Mouse (Mus musculus): ENCODE data around the gene Agpat4. TPM values are rescaled to one million over a fixed set of nuclear protein-coding genes. Genes with fewer than 3 reads are reported as not detected.

Gene Agpat4
- total and polyA plus RNA-seq, 2 experiments from 2014 or later, result 52.9 to 53.5 TPM

DNA sequence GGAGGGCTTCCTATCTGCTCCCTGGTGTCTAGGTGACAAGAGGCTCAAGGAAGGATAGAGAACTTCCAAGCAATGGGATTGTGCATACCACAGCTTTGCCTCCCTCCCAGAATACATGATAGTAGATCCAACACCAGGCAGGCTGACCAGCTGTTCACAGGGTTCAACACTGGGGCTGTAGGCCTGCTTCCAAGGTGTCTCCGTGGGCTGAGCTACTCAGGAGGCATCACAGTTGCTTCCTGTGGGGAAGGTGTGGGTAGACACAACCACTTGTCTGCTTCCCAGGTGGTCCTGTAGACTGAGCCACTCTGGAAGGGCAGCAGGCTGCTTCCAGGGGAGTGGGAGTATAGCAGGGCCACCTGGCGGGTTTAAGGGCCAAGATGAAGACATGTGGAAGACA, 35.8 kb downstream of the Agpat4 start:
- H3K4me2 ChIP-seq (ENCODE audit: low read depth), result no peak overlapping the region
- WGBS, result 85% methylated on average over 2 of the region's 2 CpGs
- ATAC-seq (no peak), DNase-seq (no peak)
- H3K4me3 ChIP-seq (ENCODE audit: low read depth, low read length), result no peak overlapping the region
- TF ChIP-seq CTCF (IDR thresholded peaks at IDR 0.05; ENCODE audit: low read depth), result no peak
- H3K36me3 ChIP-seq (ENCODE audit: insufficient read depth), result peaks cover 26% of the 10 kb centered on the region
- no peak overlapping the region for H3K27ac ChIP-seq (ENCODE audit: low read depth, low read length)
- H3K27me3 ChIP-seq (ENCODE audit: insufficient read depth, low read length), result no peaks in the 10 kb centered on the region
- H3K9ac ChIP-seq, result no peak overlapping the region
- no peaks in the 10 kb centered on the region for H3K4me1 ChIP-seq (ENCODE audit: insufficient read depth)
- no peaks in the 10 kb centered on the region for H3K9me3 ChIP-seq (ENCODE audit: low read length)

- Histone ChIP-seq H3K36me3 (ENCODE audit: insufficient read depth) (peaks cover 26% of the 10 kb centered on the region), H3K4me1 (ENCODE audit: insufficient read depth) (no peaks in the 10 kb centered on the region), H3K27me3 (ENCODE audit: insufficient read depth, low read length) (no peaks in the 10 kb centered on the region), H3K4me2 (ENCODE audit: low read depth) (no peak overlapping the region), H3K27ac (ENCODE audit: low read depth, low read length) (no peak overlapping the region), H3K9me3 (ENCODE audit: low read length) (no peaks in the 10 kb centered on the region), H3K9ac (no peak overlapping the region), H3K4me3 (ENCODE audit: low read depth, low read length) (no peak overlapping the region)
- DNase-seq (no peak), ATAC-seq (no peak)
- WGBS, result 87% methylated on average over 6 of the region's 6 CpGs
- TF ChIP-seq CTCF (IDR thresholded peaks at IDR 0.05; ENCODE audit: low read depth), result no peak
Measured at GRCm38 (mm10) chr17:12155236-12155635, 36.7 kb downstream of the Agpat4 start.

GRCm38 (mm10) chr17:12155872-12156271, 37.4 kb downstream of the Agpat4 start:
- H3K36me3 ChIP-seq (ENCODE audit: insufficient read depth), result peaks cover 26% of the 10 kb centered on the region
- H3K9ac ChIP-seq, result no peak overlapping the region
- H3K4me2 ChIP-seq (ENCODE audit: low read depth), result no peak overlapping the region
- ATAC-seq (no peak), DNase-seq (no peak)
- WGBS, result 81% methylated on average over 4 of the region's 4 CpGs
- H3K4me3 ChIP-seq (ENCODE audit: low read depth, low read length), result no peak overlapping the region
- no peaks in the 10 kb centered on the region for H3K27me3 ChIP-seq (ENCODE audit: insufficient read depth, low read length)
- no peaks in the 10 kb centered on the region for H3K9me3 ChIP-seq (ENCODE audit: low read length)
- H3K4me1 ChIP-seq (ENCODE audit: insufficient read depth), result no peaks in the 10 kb centered on the region
- no peak overlapping the region for H3K27ac ChIP-seq (ENCODE audit: low read depth, low read length)
- TF ChIP-seq CTCF (IDR thresholded peaks at IDR 0.05; ENCODE audit: low read depth), result no peak

GRCm38 (mm10) chr17:12156661-12157060, 38.2 kb downstream of the Agpat4 start:
- no peak for TF ChIP-seq CTCF (IDR thresholded peaks at IDR 0.05; ENCODE audit: low read depth)
- Histone ChIP-seq H3K4me1 (ENCODE audit: insufficient read depth) (no peaks in the 10 kb centered on the region), H3K9me3 (ENCODE audit: low read length) (no peaks in the 10 kb centered on the region), H3K27ac (ENCODE audit: low read depth, low read length) (no peak overlapping the region), H3K27me3 (ENCODE audit: insufficient read depth, low read length) (no peaks in the 10 kb centered on the region), H3K36me3 (ENCODE audit: insufficient read depth) (peaks cover 20% of the 10 kb centered on the region), H3K9ac (no peak overlapping the region), H3K4me2 (ENCODE audit: low read depth) (no peak overlapping the region), H3K4me3 (ENCODE audit: low read depth, low read length) (no peak overlapping the region)
- DNase-seq, result no peak
- WGBS, result 81% methylated on average over 3 of the region's 3 CpGs
- ATAC-seq, result no peak

- TF ChIP-seq CTCF (IDR thresholded peaks at IDR 0.05; ENCODE audit: low read depth), result no peak
- Histone ChIP-seq H3K27me3 (ENCODE audit: insufficient read depth, low read length) (no peaks in the 10 kb centered on the region), H3K36me3 (ENCODE audit: insufficient read depth) (peaks cover 18% of the 10 kb centered on the region), H3K4me3 (ENCODE audit: low read depth, low read length) (no peak overlapping the region), H3K27ac (ENCODE audit: low read depth, low read length) (no peak overlapping the region), H3K9ac (no peak overlapping the region), H3K9me3 (ENCODE audit: low read length) (no peaks in the 10 kb centered on the region), H3K4me1 (ENCODE audit: insufficient read depth) (no peaks in the 10 kb centered on the region), H3K4me2 (ENCODE audit: low read depth) (no peak overlapping the region)
- DNase-seq (no peak), ATAC-seq (no peak)
- WGBS, result 91% methylated on average over 2 of the region's 2 CpGs
Measured at GRCm38 (mm10) chr17:12157203-12157602, 38.7 kb downstream of the Agpat4 start.

DNA sequence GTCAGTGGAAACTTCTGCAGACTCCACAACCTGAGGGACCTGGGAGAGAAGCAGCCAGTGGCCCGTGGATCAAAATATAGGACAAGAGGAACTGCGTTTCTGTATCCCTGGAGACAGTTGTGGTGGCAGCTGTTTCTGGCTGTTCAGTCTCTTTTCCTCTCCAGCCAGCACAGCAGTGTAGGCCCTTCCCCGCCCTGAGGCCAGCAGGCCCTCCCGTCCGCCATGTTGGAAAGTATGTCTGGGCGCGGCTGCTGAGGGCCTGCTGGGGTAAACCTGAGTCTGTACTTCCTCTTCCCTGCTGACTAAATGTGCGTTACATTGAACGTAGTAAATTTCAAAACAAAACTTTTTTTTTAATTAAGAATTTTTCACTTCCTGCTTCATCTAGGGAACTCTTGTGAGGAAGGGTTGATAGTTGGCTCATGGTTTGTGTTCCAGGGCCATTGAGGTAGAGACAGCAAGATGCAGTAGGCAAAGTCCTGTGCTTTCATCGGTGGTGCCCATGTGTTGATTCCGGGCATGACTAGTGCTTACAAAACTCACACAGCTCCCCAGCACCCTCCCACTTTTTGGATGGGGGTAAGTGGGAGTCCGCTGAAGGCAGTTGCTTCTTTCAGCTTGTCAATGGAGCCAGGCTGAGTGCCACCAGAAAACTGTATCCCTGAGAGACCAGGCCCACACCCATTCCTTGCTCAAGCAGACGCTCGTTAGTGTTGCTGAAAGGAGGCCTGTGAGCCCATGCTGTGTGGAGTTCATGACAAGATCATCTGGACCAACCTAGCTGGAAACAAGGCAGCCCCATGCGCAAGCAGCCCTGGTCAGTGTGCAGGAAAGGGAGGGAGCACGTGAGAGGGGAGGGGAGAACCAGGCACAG, 40.9 kb downstream of the Agpat4 start:
- Histone ChIP-seq H3K4me2 (ENCODE audit: low read depth) (no peak overlapping the region), H3K4me3 (ENCODE audit: low read depth, low read length) (no peak overlapping the region), H3K9me3 (ENCODE audit: low read length) (no peaks in the 10 kb centered on the region), H3K36me3 (ENCODE audit: insufficient read depth) (peaks cover 1% of the 10 kb centered on the region), H3K27ac (ENCODE audit: low read depth, low read length) (no peak overlapping the region), H3K9ac (no peak overlapping the region), H3K27me3 (ENCODE audit: insufficient read depth, low read length) (no peaks in the 10 kb centered on the region), H3K4me1 (ENCODE audit: insufficient read depth) (no peaks in the 10 kb centered on the region)
- no peak for ATAC-seq
- WGBS, result 77% methylated on average over 16 of the region's 16 CpGs
- DNase-seq, result no peak
- TF ChIP-seq CTCF (IDR thresholded peaks at IDR 0.05; ENCODE audit: low read depth), result no peak

DNA sequence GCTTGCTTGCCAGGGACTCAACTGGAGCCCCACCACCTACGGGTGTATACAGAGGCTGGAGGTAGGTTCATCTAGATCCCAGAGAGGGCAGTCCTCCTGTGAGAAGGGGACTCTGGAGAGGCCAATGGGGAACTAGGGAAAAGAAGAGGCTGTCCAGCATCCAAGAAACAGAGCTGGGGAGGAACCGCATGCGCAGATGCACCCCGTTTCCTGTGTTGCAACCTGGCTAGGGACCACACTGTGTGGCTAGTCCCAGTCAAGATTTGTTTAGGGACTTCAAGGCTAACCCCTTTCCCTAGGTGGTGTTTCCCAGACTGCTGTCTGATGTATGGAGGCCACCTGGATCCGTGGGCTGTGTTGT, 41.5 kb downstream of the Agpat4 start:
- H3K36me3 ChIP-seq (ENCODE audit: insufficient read depth), result no peaks in the 10 kb centered on the region; the same call in 1 of the 2 replicates
- H3K9ac ChIP-seq, result no peak overlapping the region
- ATAC-seq (no peak), DNase-seq (no peak)
- no peak overlapping the region for H3K4me3 ChIP-seq (ENCODE audit: low read depth, low read length)
- WGBS, result 90% methylated on average over 5 of the region's 5 CpGs
- H3K9me3 ChIP-seq (ENCODE audit: low read length), result no peaks in the 10 kb centered on the region
- H3K27me3 ChIP-seq (ENCODE audit: insufficient read depth, low read length), result no peaks in the 10 kb centered on the region
- H3K4me2 ChIP-seq (ENCODE audit: low read depth), result no peak overlapping the region
- no peak for TF ChIP-seq CTCF (IDR thresholded peaks at IDR 0.05; ENCODE audit: low read depth)
- no peak overlapping the region for H3K27ac ChIP-seq (ENCODE audit: low read depth, low read length)
- H3K4me1 ChIP-seq (ENCODE audit: insufficient read depth), result no peaks in the 10 kb centered on the region
